Mouse (Mus musculus) midbrain, embryonic 16.5 days (tissue): ENCODE measurements around the gene Pycr1. TPM values are rescaled to one million over a fixed set of nuclear protein-coding genes. Genes with fewer than 3 reads are reported as not detected.

ENCODE experiments used
- ATAC-seq: fragments of 200-750 bp; cut with Nextera tagmentation; 2 replicates; pipeline ENCODE4 v1.8.0; 2017; ENCODE audit warnings: moderate TSS enrichment
- H3K27ac ChIP-seq: fragments of 300-500 bp; sonication (generic); 2 replicates; pipeline ENCODE4 v1.5.1; 2014; ENCODE audit warnings: mild to moderate bottlenecking, low read length, mixed read lengths
- H3K27me3 ChIP-seq: fragments of 300-500 bp; sonication (generic); 2 replicates; pipeline ENCODE4 v1.6.1; 2014; ENCODE audit warnings: low read depth, low read length, mixed read lengths; ENCODE audit not compliant: control insufficient read depth, insufficient read depth
- H3K36me3 ChIP-seq: fragments of 300-500 bp; sonication (generic); 2 replicates; pipeline ENCODE4 v1.6.1; 2014; ENCODE audit warnings: mild to moderate bottlenecking, low read length, moderate library complexity, mixed read lengths; ENCODE audit not compliant: control insufficient read depth, insufficient read depth
- H3K4me1 ChIP-seq: fragments of 300-500 bp; sonication (generic); 2 replicates; pipeline ENCODE4 v1.6.1; 2014; ENCODE audit warnings: mild to moderate bottlenecking, low read length, mixed read lengths; ENCODE audit not compliant: control insufficient read depth, insufficient read depth
- H3K4me2 ChIP-seq: fragments of 300-500 bp; sonication (generic); 2 replicates; pipeline ENCODE4 v1.6.1; 2014; ENCODE audit warnings: mild to moderate bottlenecking, low read length, mixed read lengths
- H3K4me3 ChIP-seq: fragments of 300-500 bp; sonication (generic); 2 replicates; pipeline ENCODE4 v1.5.1; 2014; ENCODE audit warnings: low read depth, mild to moderate bottlenecking, low read length, moderate library complexity, mixed read lengths
- H3K9ac ChIP-seq: fragments of 300-500 bp; sonication (generic); 2 replicates; pipeline ENCODE4 v1.6.1; 2014; ENCODE audit warnings: low read depth, low read length, mixed read lengths
- H3K9me3 ChIP-seq: fragments of 300-500 bp; sonication (generic); replicated peaks from 2 replicates; pipeline ENCODE4 v1.6.1; 2014; ENCODE audit warnings: mild to moderate bottlenecking, low read length, mixed read lengths; ENCODE audit not compliant: control insufficient read depth, poor library complexity, severe bottlenecking
- WGBS: fragments of 180-500 bp; shearing (Covaris S2); extraction: QIAGEN DNeasy Blood & Tissue Kit; methylation state at CpG from one replicate; pipeline ENCODE4 v1.1.7; 2014; 5-methylcytosine and 5-hydroxymethylcytosine counted together
- polyA plus RNA-seq: library from polyadenylated mRNA; unstranded; fragments of >200 nt; fragmentation: Nextera tagmentation; extraction: Ambion mirVana; gene quantifications from 2 replicates; pipeline ENCODE4 v1.2.1, GENCODE M21; 2015

The Pycr1 gene
- 18.1 TPM in 2 replicates for polyA plus RNA-seq

DNA sequence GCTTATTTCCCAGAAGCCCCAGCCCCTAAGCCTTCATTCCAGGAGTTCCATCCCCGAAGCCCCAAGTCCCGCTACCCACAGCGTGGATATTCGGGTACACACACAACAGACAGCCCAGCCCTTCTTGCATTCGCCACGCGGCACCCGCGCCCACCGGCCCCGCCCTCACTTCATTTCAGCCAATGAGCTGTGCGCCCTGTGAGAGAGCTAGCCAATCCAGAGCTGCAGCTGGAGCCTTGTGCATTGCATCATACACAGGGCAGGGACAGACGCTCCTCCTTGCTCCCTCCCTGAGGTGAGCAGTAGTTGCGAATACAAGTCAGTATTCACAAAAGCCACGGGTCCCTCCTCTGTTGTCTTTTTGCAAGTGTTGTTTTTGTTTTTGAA lies at the start of gene Pycr1:
Gene Pycr1, minus strand, starts transcription at position 169 of the 387 bp plus-strand sequence.
- peak; percentile 99 for ATAC-seq
- WGBS = under 1% methylated on average over 15 of the region's 15 CpGs
- Histone ChIP-seq H3K4me1 (peaks cover 10% of the 10 kb centered on the region), H3K27me3 (no peaks in the 10 kb centered on the region; the same call in 1 of the 2 replicates), H3K9me3 (no peaks in the 10 kb centered on the region), H3K4me2 (peak within 1 kb of the TSS; percentile 85), H3K36me3 (no peaks in the 10 kb centered on the region), H3K9ac (peak within 1 kb of the TSS; percentile 75), H3K27ac (peak within 1 kb of the TSS; percentile 45; the same call in 1 of the 2 replicates), H3K4me3 (peak within 1 kb of the TSS; percentile 52)

DNA sequence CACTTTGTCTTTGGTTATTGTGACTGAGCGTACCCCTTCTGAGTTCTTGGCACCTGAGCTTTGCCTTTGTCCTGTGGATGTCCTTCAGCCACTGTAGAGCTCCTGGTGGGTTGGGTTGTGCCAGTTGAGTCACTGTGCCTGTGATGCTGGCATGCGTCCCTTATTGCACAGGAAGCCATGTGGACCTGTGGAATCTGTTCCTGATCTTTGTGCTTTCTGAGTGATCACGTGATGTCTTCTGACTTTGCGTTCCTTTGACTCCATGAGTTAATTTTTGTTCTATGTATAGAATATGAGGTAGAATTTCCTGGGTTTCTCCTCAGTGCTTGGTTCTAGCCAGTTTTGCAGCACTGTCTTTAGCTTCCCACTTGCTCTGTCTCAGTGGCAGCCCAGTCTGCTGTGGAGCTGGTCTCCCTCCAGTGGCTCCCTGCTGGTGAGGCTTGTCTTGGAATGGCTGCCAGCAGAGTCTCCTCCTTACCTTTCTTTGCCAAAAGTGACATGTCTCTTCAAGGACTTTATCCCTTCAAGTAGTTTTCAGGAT lies 49.0 kb upstream of the Pycr1 start:
- Histone ChIP-seq H3K27ac (no peak overlapping the region), H3K4me3 (no peak overlapping the region), H3K36me3 (peaks cover 9% of the 10 kb centered on the region; the same call in 1 of the 2 replicates), H3K4me1 (peaks cover 6% of the 10 kb centered on the region; the same call in 1 of the 2 replicates), H3K27me3 (no peaks in the 10 kb centered on the region), H3K9ac (no peak overlapping the region), H3K9me3 (no peaks in the 10 kb centered on the region), H3K4me2 (no peak overlapping the region)
- 94% methylated on average over 4 of the region's 4 CpGs for WGBS
- ATAC-seq = no peak

DNA sequence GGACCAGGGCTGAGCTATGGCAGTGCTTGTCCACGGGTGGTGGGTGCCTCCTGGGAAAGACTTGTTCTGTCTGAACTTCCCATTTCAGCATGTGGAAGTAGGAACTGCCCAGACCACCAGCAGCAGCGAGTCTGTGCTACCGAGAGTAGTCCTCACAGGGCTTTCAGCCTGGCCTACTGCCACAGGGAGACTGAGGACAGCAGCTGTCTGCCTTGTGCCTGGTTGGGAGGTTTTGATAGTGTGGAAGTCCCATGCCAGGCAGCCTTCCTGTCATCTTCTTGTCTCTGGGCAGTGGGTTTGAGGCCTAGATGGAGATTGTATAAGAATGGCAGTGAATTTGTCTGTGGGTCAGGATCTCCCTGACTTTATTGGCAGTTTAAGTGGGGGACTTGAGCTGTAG lies 45.8 kb upstream of the Pycr1 start:
- H3K4me1 ChIP-seq = no peaks in the 10 kb centered on the region
- H3K4me3 ChIP-seq = no peak overlapping the region
- no peak overlapping the region for H3K9ac ChIP-seq
- ATAC-seq = no peak
- no peaks in the 10 kb centered on the region for H3K9me3 ChIP-seq
- no peaks in the 10 kb centered on the region for H3K27me3 ChIP-seq
- no peak overlapping the region for H3K27ac ChIP-seq
- 83% methylated on average over 3 of the region's 3 CpGs for WGBS
- no peak overlapping the region for H3K4me2 ChIP-seq
- H3K36me3 ChIP-seq = peaks cover 15% of the 10 kb centered on the region

DNA sequence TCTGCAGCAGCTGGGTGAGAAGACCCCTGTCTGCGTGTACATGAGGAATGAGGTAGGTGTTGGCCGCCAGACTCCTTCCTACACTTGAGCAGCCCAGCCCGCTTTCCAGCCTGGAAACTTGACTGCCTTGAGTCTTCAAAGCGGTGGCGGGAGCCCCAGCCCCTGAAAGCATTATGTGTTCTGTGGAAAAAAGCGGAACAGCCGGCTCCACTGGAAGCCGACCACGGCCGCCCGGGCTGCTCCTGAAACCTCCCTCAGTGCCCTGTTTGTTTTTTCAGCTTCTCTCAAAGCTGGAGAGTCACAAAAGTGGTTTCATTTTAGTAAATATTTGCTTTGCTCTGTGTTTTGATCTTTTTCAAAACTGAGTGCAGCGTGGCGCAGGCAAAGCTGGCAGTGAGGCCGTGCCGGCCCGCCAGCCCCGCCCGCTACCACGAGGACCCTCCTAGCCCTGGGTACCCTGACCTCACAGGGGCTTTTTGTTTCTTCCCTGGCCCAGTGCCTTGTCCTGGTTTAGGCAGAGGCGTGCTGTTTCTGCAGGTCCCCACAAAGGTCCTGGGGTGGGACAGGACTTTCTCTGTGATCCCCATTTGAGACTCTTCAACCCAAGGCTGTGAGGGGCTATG lies 43.2 kb upstream of the Pycr1 start:
- Histone ChIP-seq H3K9ac (no peak overlapping the region), H3K4me3 (no peak overlapping the region), H3K27me3 (no peaks in the 10 kb centered on the region), H3K27ac (no peak overlapping the region), H3K4me2 (no peak overlapping the region), H3K36me3 (peaks cover 20% of the 10 kb centered on the region), H3K9me3 (no peaks in the 10 kb centered on the region), H3K4me1 (no peaks in the 10 kb centered on the region)
- ATAC-seq = no peak
- WGBS = 73% methylated on average over 20 of the region's 20 CpGs

DNA sequence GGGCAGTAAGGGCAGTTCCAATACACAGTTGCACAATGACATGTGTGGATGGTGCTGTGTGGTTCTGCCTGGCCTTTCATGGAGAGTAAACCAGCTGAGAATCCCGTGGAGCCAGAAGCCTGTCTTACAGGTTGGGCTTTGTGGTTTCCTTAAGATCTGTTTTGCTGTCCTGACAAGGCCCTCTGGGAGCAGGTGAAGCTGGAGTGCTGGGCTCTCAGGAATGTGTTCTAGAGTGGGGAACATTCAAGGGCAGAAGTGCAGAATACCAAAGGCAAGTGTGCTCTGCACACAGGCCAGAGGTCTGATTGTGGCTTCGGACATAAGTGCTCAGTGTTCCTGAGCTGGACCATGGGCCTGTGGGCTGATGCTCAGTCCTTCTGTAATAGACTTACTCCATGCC lies 41.1 kb upstream of the Pycr1 start:
- ATAC-seq = no peak
- H3K27me3 ChIP-seq = no peaks in the 10 kb centered on the region
- H3K4me3 ChIP-seq = no peak overlapping the region
- no peak overlapping the region for H3K27ac ChIP-seq
- 98% methylated on average over 2 of the region's 2 CpGs for WGBS
- H3K9ac ChIP-seq = no peak overlapping the region
- no peak overlapping the region for H3K4me2 ChIP-seq
- peaks cover 21% of the 10 kb centered on the region for H3K36me3 ChIP-seq
- H3K4me1 ChIP-seq = no peaks in the 10 kb centered on the region
- no peaks in the 10 kb centered on the region for H3K9me3 ChIP-seq

DNA sequence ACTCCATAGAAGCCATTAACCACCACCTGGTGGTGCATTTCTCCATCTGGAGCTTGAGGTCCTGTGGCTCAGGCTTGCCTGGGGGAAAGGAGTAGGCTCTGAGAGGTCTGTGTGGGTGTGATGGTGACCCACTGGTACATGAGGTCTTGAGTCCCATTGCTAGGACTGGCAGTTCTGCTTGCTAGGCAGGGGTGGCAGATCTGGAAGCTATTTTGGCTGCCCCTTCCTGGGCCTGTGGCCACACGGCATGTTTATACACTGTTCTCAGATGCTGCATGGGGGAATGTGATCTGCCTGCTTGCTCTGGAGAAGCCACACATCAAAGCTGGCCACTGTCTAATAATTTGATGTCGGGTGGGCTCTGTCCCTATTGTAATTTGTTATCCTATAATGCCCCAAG lies 40.5 kb upstream of the Pycr1 start:
- H3K27me3 ChIP-seq = no peaks in the 10 kb centered on the region
- no peak overlapping the region for H3K9ac ChIP-seq
- H3K9me3 ChIP-seq = no peaks in the 10 kb centered on the region
- H3K4me3 ChIP-seq = no peak overlapping the region
- H3K36me3 ChIP-seq = peaks cover 17% of the 10 kb centered on the region
- no peak for ATAC-seq
- no peak overlapping the region for H3K27ac ChIP-seq
- H3K4me2 ChIP-seq = no peak overlapping the region
- H3K4me1 ChIP-seq = no peaks in the 10 kb centered on the region
- WGBS = 92% methylated on average over 2 of the region's 2 CpGs

DNA sequence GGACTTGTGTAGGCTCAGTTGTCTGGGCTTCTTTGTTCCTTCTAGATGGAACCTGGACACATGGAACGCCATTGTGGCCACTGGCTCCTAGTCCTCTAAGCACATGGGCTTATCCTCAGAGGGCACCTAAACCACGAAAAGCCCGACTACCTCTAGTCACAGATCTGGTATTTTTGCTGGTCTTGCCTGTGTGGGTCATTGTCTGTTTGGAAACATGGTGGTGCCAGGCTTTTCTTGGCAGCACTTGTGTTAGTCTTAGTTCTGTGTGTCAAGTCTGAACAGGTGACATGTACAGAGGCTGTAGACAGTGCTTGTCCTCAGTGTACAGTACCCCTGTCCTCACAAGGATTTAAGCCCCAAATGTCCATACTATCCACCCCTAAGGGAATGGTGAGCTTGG lies 40.0 kb upstream of the Pycr1 start:
- 93% methylated on average over 3 of the region's 3 CpGs for WGBS
- Histone ChIP-seq H3K36me3 (peaks cover 17% of the 10 kb centered on the region), H3K9ac (no peak overlapping the region), H3K27me3 (no peaks in the 10 kb centered on the region), H3K9me3 (no peaks in the 10 kb centered on the region), H3K4me2 (no peak overlapping the region), H3K4me3 (no peak overlapping the region), H3K4me1 (no peaks in the 10 kb centered on the region), H3K27ac (no peak overlapping the region)
- ATAC-seq = no peak

DNA sequence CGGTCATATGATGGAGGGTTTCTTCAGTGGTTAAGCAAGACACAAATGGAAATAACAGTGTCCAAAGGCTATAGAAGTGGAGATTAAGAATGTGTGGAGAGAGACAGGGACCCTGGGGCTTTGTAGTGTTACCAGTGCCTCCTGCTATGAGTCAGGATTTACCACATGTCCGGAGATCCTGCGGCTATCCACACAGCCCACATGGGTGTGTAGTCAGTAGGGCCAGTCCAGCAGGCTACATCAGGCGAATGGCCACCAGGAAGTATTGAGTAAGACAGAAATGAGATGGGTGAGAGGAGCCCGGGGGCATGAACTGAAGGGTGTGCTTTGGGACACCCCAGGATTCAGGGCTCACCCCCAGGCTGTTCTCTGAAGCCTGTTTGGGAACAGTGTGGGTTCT lies 39.1 kb upstream of the Pycr1 start:
- 97% methylated on average over 5 of the region's 5 CpGs for WGBS
- no peak overlapping the region for H3K27ac ChIP-seq
- H3K9me3 ChIP-seq = no peaks in the 10 kb centered on the region
- H3K4me3 ChIP-seq = no peak overlapping the region
- no peak overlapping the region for H3K4me2 ChIP-seq
- H3K4me1 ChIP-seq = no peaks in the 10 kb centered on the region
- no peak overlapping the region for H3K9ac ChIP-seq
- H3K36me3 ChIP-seq = peaks cover 19% of the 10 kb centered on the region
- H3K27me3 ChIP-seq = no peaks in the 10 kb centered on the region
- no peak for ATAC-seq

DNA sequence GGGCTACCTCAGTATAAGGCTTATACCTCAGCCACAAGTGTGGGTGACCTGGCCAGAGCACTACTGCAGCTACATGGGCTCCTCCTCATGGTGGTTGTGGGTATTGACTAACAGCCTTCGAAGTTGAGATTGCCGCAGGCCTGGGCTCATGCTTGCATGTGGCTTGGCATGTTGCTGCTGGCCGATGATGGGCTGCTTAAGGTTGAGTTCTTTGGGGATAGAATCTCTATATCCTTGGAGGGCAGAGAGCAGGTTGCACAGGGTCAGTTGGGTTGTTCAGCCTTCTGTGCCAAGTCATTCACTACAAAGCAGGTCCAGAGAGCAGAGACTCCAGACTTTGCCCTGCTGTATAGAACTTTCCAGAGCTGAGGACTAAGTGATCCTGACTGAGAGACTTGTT lies 36.3 kb upstream of the Pycr1 start:
- Histone ChIP-seq H3K27me3 (no peaks in the 10 kb centered on the region), H3K36me3 (peaks cover 21% of the 10 kb centered on the region), H3K4me2 (no peak overlapping the region), H3K27ac (no peak overlapping the region), H3K4me1 (peaks cover 4% of the 10 kb centered on the region; the same call in 1 of the 2 replicates), H3K9ac (no peak overlapping the region), H3K4me3 (no peak overlapping the region), H3K9me3 (no peaks in the 10 kb centered on the region)
- ATAC-seq = no peak
- WGBS = 76% methylated on average over 3 of the region's 3 CpGs
